Mouse (Mus musculus): ENCODE measurements at regions not wholly inside any gene's neighbourhood (a gene's known extent, or its start where the extent isn't known, plus 50 kb on each side); places are given as distances from the start of the nearest gene placed in this dataset.

DNA sequence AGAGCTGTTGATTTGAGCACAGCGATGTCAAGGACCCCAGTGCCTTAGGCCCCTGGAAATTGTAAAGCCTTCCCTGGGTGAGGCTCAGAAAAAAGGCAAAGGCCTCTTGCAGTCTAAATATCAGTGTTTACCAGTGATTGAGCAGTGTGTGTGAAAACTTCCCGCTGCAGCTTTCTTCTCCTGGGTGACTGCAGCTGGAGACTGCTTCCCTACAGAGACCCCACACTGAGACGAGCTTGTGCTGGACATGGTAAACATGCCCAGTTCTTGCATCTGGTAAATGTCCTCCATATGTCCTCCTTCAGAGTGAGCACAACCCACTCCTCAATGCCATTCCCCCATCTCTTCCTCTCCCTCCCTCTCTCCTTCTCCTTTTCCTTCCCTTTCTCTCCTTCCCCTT lies 58.8 kb upstream of the Igfbp3 start:
- TF ChIP-seq CTCF (IDR thresholded peaks at IDR 0.05), result no peak
- POLR2A ChIA-PET, result interaction anchor here (0.5 kb wide), 1 partner anchor 82 kb away, joined by 3 read pairs; no protein-coding TSS in a partner anchor
- CTCF ChIA-PET, result no interaction called here
- H3K27me3 ChIP-seq, result peaks cover 13% of the 10 kb centered on the region
- ATAC-seq (no peak), DNase-seq (ENCODE audit: low read depth, low spot score) (no peak)
- in situ Hi-C loops (cut with MboI; ENCODE audit: low pct_unique_long_range_greater_than_20kb), result no loop called here

DNA sequence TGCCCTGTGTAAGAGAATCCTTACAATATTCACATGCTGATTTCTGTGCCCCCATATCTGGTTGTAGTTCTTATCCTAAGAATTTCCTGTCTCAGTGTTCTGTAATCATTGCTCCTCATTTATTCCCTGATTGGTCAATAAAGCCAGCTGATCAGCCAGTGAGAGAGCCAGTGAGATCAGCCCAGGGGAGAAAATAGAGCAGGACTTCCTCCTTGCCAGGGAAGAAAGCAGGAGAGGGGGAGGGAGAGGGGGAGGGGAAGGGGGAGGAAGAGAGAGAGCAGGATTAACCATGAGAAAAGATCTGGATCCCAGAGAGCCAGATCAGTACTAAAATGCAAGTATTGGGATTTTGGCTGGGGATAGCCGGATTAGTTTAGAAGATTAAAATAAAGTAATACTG lies 57.2 kb upstream of the Igfbp3 start:
- peaks cover 13% of the 10 kb centered on the region for H3K27me3 ChIP-seq
- no peak for TF ChIP-seq CTCF (IDR thresholded peaks at IDR 0.05)
- ATAC-seq (no peak), DNase-seq (ENCODE audit: low read depth, low spot score) (no peak)
- in situ Hi-C loops (cut with MboI; ENCODE audit: low pct_unique_long_range_greater_than_20kb), result no loop called here
- POLR2A ChIA-PET, result no interaction called here
- CTCF ChIA-PET, result no interaction called here

DNA sequence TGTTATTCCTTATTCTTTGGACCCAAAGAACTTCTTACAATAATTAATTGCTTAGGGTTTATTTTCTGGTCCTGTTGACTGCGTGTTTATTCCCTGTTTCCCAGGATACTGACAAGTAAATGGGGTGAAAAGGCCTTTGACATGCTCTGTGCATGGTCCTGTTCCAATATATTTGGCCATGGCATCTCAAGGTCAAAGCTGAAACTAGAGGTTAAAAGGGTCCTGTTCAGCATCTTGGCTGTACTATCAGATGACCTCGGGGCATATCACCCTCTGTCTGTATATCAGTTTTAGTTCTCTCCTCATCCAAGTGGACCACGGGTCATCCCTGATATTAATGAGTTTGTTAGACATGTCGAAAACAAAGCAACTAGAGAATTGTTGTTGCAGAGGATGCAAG lies 50.2 kb upstream of the Igfbp3 start:
- no peak for ATAC-seq
- DNase-seq (ENCODE audit: low read depth, low spot score), result no peak
- H3K27me3 ChIP-seq, result peaks cover 8% of the 10 kb centered on the region
- TF ChIP-seq CTCF (IDR thresholded peaks at IDR 0.05), result no peak
- in situ Hi-C loops (cut with MboI; ENCODE audit: low pct_unique_long_range_greater_than_20kb), result no loop called here
- POLR2A ChIA-PET, result no interaction called here
- CTCF ChIA-PET, result interaction anchor here (0.6 kb wide), 1 partner anchor 300 kb away, joined by 3 read pairs; no protein-coding TSS in a partner anchor

Data from Patski (cell line).